Mouse (Mus musculus): ENCODE results near the gene Elf5. TPM values are rescaled to one million over a fixed set of nuclear protein-coding genes. Genes with fewer than 3 reads are reported as not detected.

Elf5 gene
- polyA plus RNA-seq, 1 experiment from 2014 or later = 3.3 TPM

DNA sequence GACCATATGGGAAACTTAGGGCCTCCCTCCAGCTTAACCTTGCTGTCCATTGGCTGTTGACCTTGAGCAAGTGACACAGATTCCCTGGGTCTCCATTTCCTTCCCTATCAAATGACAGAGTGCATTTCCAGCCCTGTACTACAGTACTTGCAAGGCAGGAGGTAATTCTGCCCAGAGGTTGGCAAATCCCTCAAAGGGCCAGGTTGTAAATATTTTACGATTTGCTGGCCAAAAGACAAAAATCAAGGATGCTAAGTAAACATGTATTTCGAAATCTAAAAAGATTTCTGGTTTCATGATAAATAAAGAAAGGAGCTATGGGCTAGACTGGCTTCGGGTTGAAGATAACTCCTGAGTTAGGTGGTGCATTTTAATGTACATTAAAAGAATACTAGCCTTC, 16.9 kb downstream of the Elf5 start:
- Histone ChIP-seq H3K9ac (ENCODE audit: low read length) (no peak overlapping the region), H3K4me1 (ENCODE audit: control insufficient read depth, insufficient read depth, low read length) (no peaks in the 10 kb centered on the region), H3K27me3 (ENCODE audit: control insufficient read depth, insufficient read depth, low read length) (no peaks in the 10 kb centered on the region), H3K27ac (ENCODE audit: low read length) (no peak overlapping the region), H3K9me3 (replicated peaks; ENCODE audit: control insufficient read depth, low read length) (no peaks in the 10 kb centered on the region), H3K4me3 (replicated peaks; ENCODE audit: low read length) (no peak overlapping the region), H3K36me3 (ENCODE audit: control insufficient read depth, insufficient read depth, low read length) (no peaks in the 10 kb centered on the region), H3K4me2 (ENCODE audit: low read depth, low read length) (no peak overlapping the region)
- ATAC-seq (ENCODE audit: insufficient read depth, low FRiP score) = no peak
- 68% methylated on average over 3 of the region's 3 CpGs for WGBS

DNA sequence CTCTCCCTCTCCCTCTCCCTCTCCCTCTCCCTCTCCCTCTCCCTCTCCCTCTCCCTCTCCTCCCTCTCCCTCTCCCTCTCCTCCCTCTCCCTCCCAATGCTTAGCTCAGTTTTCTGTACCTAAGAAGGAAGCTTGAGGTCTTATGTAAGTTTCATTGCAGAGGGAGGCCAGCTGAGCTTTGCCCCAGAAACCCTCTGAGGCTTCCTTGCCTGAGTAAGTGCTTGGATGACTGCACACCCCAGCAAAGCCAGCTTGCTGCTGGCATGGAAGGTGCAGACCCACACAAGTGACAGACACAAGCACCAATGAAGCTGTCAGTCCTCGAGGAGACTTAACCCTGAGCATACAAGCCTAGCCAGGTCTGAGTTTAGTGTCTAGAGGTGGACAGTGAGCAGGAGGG, 19.2 kb downstream of the Elf5 start:
- Histone ChIP-seq H3K9me3 (replicated peaks; ENCODE audit: control insufficient read depth, low read length) (no peaks in the 10 kb centered on the region), H3K4me3 (replicated peaks; ENCODE audit: low read length) (no peak overlapping the region), H3K9ac (ENCODE audit: low read length) (no peak overlapping the region), H3K27ac (ENCODE audit: low read length) (no peak overlapping the region), H3K4me1 (ENCODE audit: control insufficient read depth, insufficient read depth, low read length) (no peaks in the 10 kb centered on the region), H3K36me3 (ENCODE audit: control insufficient read depth, insufficient read depth, low read length) (no peaks in the 10 kb centered on the region), H3K4me2 (ENCODE audit: low read depth, low read length) (no peak overlapping the region), H3K27me3 (ENCODE audit: control insufficient read depth, insufficient read depth, low read length) (no peaks in the 10 kb centered on the region)
- ATAC-seq (ENCODE audit: insufficient read depth, low FRiP score) = no peak
- 55% methylated on average over 1 of the region's 1 CpGs for WGBS

DNA sequence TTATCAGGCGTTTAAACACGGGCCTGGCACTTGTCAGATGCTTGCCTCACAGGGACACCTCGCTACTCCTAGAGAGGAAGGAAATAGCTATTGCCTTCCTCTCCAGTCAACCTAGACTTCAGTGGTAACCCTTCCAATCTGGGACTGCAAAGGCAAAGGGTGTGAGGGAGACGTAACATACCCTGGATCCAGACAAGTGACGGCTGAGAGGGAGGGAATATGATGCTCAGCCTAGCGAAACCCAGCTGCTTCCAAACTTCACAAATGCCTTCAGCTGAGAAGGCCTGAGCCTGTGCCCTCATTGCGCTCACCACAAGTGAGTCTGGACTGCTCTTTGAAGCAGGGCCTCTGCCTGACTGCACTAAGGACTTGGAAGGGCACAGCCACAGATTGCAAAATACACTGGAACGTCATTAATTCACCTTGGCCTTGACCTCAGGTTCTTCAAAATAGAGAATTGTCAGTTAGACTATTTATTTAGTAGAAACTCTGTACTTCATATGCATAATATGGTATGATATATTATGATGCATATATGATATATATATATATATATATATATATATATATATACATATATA, 21.3 kb downstream of the Elf5 start:
- WGBS = 52% methylated on average over 8 of the region's 8 CpGs
- Histone ChIP-seq H3K36me3 (ENCODE audit: control insufficient read depth, insufficient read depth, low read length) (no peaks in the 10 kb centered on the region), H3K27ac (ENCODE audit: low read length) (no peak overlapping the region), H3K4me1 (ENCODE audit: control insufficient read depth, insufficient read depth, low read length) (peaks cover 9% of the 10 kb centered on the region; the same call in 1 of the 2 replicates), H3K9ac (ENCODE audit: low read length) (no peak overlapping the region), H3K4me2 (ENCODE audit: low read depth, low read length) (no peak overlapping the region), H3K27me3 (ENCODE audit: control insufficient read depth, insufficient read depth, low read length) (no peaks in the 10 kb centered on the region), H3K4me3 (replicated peaks; ENCODE audit: low read length) (no peak overlapping the region), H3K9me3 (replicated peaks; ENCODE audit: control insufficient read depth, low read length) (no peaks in the 10 kb centered on the region)
- no peak for ATAC-seq (ENCODE audit: insufficient read depth, low FRiP score)

DNA sequence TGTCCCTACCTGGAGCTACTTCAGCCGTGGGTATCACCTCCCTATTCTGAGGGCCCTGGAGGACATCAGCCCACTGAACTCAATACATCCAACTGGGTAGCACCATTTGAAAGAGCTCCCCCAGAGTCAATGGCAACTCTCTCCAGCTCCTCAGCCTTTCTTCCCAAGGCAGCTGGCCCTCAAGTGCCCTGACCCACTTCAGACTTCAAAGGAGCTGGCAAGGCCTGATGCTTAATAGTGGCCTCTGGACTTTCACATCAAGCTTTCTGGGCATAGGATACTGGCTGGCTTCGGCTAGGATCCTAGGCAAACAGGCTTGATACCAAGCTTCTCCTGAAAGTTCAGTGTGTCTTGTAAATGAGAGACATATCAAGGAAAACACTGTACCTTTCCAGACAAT, 23.6 kb downstream of the Elf5 start:
- Histone ChIP-seq H3K4me2 (ENCODE audit: low read depth, low read length) (no peak overlapping the region), H3K9me3 (replicated peaks; ENCODE audit: control insufficient read depth, low read length) (no peaks in the 10 kb centered on the region), H3K27me3 (ENCODE audit: control insufficient read depth, insufficient read depth, low read length) (no peaks in the 10 kb centered on the region), H3K4me3 (replicated peaks; ENCODE audit: low read length) (no peak overlapping the region), H3K4me1 (ENCODE audit: control insufficient read depth, insufficient read depth, low read length) (peaks cover 9% of the 10 kb centered on the region; the same call in 1 of the 2 replicates), H3K27ac (ENCODE audit: low read length) (no peak overlapping the region), H3K9ac (ENCODE audit: low read length) (no peak overlapping the region), H3K36me3 (ENCODE audit: control insufficient read depth, insufficient read depth, low read length) (no peaks in the 10 kb centered on the region)
- WGBS = 76% methylated on average over 2 of the region's 2 CpGs
- ATAC-seq (ENCODE audit: insufficient read depth, low FRiP score) = no peak

DNA sequence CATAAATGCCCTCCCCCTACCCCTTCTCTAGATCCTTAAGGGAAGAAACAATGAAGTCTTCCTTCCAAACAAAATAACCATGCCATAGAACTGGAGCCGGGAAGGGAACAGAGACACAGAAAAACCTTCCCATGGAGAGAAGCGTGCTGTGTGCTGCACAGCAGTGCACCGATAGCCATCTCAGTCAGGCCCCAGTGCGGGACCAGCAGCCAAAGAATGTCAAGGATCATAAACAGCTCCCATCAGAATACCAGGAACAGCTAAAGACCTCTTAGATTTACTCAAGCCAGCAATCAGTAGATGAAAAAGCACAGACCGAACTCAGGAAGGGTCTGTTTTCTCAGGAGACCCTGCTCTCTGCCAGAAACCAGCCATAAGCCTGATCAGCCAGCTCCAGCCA, 25.0 kb downstream of the Elf5 start:
- H3K27me3 ChIP-seq (ENCODE audit: control insufficient read depth, insufficient read depth, low read length) = no peaks in the 10 kb centered on the region
- H3K4me3 ChIP-seq (replicated peaks; ENCODE audit: low read length) = no peak overlapping the region
- no peaks in the 10 kb centered on the region for H3K9me3 ChIP-seq (replicated peaks; ENCODE audit: control insufficient read depth, low read length)
- peaks cover 9% of the 10 kb centered on the region; the same call in 1 of the 2 replicates for H3K4me1 ChIP-seq (ENCODE audit: control insufficient read depth, insufficient read depth, low read length)
- 43% methylated on average over 5 of the region's 5 CpGs for WGBS
- H3K27ac ChIP-seq (ENCODE audit: low read length) = no peak overlapping the region
- no peaks in the 10 kb centered on the region for H3K36me3 ChIP-seq (ENCODE audit: control insufficient read depth, insufficient read depth, low read length)
- no peak overlapping the region for H3K4me2 ChIP-seq (ENCODE audit: low read depth, low read length)
- ATAC-seq (ENCODE audit: insufficient read depth, low FRiP score) = no peak
- no peak overlapping the region for H3K9ac ChIP-seq (ENCODE audit: low read length)

DNA sequence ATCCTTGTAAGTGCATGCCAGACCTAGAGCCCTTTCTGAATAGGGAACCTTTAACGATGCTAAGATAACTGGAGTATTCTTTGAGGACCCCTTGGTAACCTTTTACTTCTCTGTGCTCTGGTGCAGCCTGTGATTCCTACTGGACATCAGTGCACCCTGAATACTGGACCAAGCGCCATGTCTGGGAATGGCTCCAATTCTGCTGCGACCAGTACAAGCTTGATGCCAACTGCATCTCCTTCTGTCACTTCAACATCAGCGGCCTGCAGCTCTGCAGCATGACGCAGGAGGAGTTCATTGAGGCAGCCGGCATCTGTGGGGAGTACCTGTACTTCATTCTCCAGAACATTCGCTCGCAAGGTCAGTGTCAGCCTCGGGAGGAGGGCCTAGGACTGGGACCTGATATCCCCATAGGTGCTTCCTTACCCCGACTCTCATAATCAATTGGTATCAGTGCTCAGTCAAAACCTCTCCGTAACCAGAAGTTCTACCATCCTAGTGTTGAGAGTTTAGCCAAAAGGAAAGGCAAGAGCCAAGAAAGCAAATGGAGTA, 27.7 kb downstream of the Elf5 start:
- WGBS = 92% methylated on average over 11 of the region's 11 CpGs
- no peak for ATAC-seq (ENCODE audit: insufficient read depth, low FRiP score)
- Histone ChIP-seq H3K36me3 (ENCODE audit: control insufficient read depth, insufficient read depth, low read length) (no peaks in the 10 kb centered on the region), H3K9me3 (replicated peaks; ENCODE audit: control insufficient read depth, low read length) (no peaks in the 10 kb centered on the region), H3K27me3 (ENCODE audit: control insufficient read depth, insufficient read depth, low read length) (no peaks in the 10 kb centered on the region), H3K27ac (ENCODE audit: low read length) (no peak overlapping the region), H3K4me1 (ENCODE audit: control insufficient read depth, insufficient read depth, low read length) (peaks cover 9% of the 10 kb centered on the region; the same call in 1 of the 2 replicates), H3K4me2 (ENCODE audit: low read depth, low read length) (no peak overlapping the region), H3K4me3 (replicated peaks; ENCODE audit: low read length) (no peak overlapping the region), H3K9ac (ENCODE audit: low read length) (no peak overlapping the region)

DNA sequence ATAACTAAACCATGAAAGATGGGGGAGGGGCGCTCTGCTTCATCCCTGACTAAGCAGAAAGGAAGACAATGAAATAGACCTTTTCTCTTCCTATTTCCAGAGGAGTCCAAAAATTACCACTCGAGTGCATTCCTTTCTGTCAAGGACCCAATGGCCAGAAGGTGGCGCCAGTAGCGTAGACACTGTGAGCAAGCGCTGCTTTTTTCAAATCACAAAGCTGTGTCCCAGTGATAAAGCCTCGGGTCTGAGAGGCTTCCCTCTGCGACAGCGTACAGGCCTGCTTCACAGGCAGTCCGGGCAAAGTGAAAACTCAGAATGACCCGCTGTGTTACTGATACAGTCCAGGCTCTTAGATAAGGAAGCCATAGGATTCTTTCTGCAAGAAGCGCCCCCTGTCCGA, 28.2 kb downstream of the Elf5 start:
- H3K4me1 ChIP-seq (ENCODE audit: control insufficient read depth, insufficient read depth, low read length) = peaks cover 9% of the 10 kb centered on the region; the same call in 1 of the 2 replicates
- H3K4me3 ChIP-seq (replicated peaks; ENCODE audit: low read length) = peak overlapping the region; percentile 25; the same call in 1 of the 2 replicates
- H3K9ac ChIP-seq (ENCODE audit: low read length) = peak overlapping the region; percentile 44
- no peaks in the 10 kb centered on the region for H3K36me3 ChIP-seq (ENCODE audit: control insufficient read depth, insufficient read depth, low read length)
- WGBS = 4% methylated on average over 12 of the region's 12 CpGs
- H3K27me3 ChIP-seq (ENCODE audit: control insufficient read depth, insufficient read depth, low read length) = no peaks in the 10 kb centered on the region
- ATAC-seq (ENCODE audit: insufficient read depth, low FRiP score) = 0 out of 2 replicates have a peak, but pooled peaks have one; percentile 26
- H3K27ac ChIP-seq (ENCODE audit: low read length) = no peak overlapping the region
- H3K9me3 ChIP-seq (replicated peaks; ENCODE audit: control insufficient read depth, low read length) = no peaks in the 10 kb centered on the region
- H3K4me2 ChIP-seq (ENCODE audit: low read depth, low read length) = peak overlapping the region; percentile 44

DNA sequence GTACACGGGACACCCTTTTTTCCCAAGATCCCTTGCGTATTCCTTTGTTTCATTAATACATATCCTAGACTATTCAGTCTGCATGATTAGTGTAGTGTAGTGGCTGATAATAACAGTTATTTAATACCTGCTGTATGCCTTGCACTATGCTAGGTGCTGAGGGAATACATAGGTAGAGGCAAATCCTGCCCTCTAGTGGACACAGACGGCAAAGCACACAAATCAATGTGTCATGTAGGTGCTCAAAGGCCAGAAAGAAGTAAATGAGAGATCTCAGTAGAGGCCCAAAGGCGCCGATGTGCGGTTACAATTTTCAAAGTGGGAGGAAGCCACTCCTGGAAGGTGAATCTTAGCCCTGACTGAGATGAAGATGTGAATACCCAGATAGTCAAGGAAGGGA, 34.3 kb downstream of the Elf5 start:
- H3K27ac ChIP-seq (ENCODE audit: low read length) = no peak overlapping the region
- WGBS = 62% methylated on average over 6 of the region's 6 CpGs
- H3K4me1 ChIP-seq (ENCODE audit: control insufficient read depth, insufficient read depth, low read length) = no peaks in the 10 kb centered on the region
- no peaks in the 10 kb centered on the region for H3K36me3 ChIP-seq (ENCODE audit: control insufficient read depth, insufficient read depth, low read length)
- H3K9me3 ChIP-seq (replicated peaks; ENCODE audit: control insufficient read depth, low read length) = no peaks in the 10 kb centered on the region
- ATAC-seq (ENCODE audit: insufficient read depth, low FRiP score) = no peak
- no peak overlapping the region for H3K4me2 ChIP-seq (ENCODE audit: low read depth, low read length)
- H3K4me3 ChIP-seq (replicated peaks; ENCODE audit: low read length) = no peak overlapping the region
- no peak overlapping the region for H3K9ac ChIP-seq (ENCODE audit: low read length)
- H3K27me3 ChIP-seq (ENCODE audit: control insufficient read depth, insufficient read depth, low read length) = no peaks in the 10 kb centered on the region

DNA sequence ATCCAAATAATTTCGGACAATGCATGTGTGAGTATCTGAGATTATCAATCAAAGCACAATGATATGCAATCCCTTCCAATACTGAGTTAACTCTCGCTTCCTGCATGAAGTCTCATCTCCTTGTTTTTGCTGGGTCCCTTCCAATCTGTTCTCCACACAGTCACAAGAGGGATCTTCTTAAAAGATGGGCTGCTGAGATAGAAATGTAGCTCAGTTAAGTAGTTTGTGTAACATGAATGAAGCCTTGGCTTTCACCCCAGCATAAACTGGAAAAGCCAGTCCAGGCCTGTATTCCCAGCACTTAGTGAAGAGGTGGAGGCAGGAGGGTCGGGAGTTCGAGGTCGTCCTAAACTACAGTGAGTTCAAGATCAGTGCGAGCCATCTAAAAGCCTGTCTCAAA, 34.8 kb downstream of the Elf5 start:
- no peaks in the 10 kb centered on the region for H3K27me3 ChIP-seq (ENCODE audit: control insufficient read depth, insufficient read depth, low read length)
- H3K36me3 ChIP-seq (ENCODE audit: control insufficient read depth, insufficient read depth, low read length) = no peaks in the 10 kb centered on the region
- no peaks in the 10 kb centered on the region for H3K4me1 ChIP-seq (ENCODE audit: control insufficient read depth, insufficient read depth, low read length)
- no peak overlapping the region for H3K9ac ChIP-seq (ENCODE audit: low read length)
- ATAC-seq (ENCODE audit: insufficient read depth, low FRiP score) = no peak
- H3K9me3 ChIP-seq (replicated peaks; ENCODE audit: control insufficient read depth, low read length) = no peaks in the 10 kb centered on the region
- H3K4me3 ChIP-seq (replicated peaks; ENCODE audit: low read length) = no peak overlapping the region
- H3K4me2 ChIP-seq (ENCODE audit: low read depth, low read length) = no peak overlapping the region
- H3K27ac ChIP-seq (ENCODE audit: low read length) = no peak overlapping the region
- 84% methylated on average over 6 of the region's 6 CpGs for WGBS
